Mouse (Mus musculus): ENCODE results near the gene Fam25c. TPM values are rescaled to one million over a fixed set of nuclear protein-coding genes. Genes with fewer than 3 reads are reported as not detected.

The Fam25c gene
- total RNA-seq, 4 experiments from 2014 or later, result 1.3 TPM; not detected in 3

Other genes with a start within 250 kb of the Fam25c start
- gene Npy4r, start 202.9 kb downstream of the Fam25c start, total RNA-seq (2022), result not detected
- 1 to 10 TPM; 2.9 to 3.5 (median 3.2) TPM for gene Gprin2, start 153.8 kb downstream of the Fam25c start, total RNA-seq (2022)
- gene Syt15, start 135.8 kb downstream of the Fam25c start, total RNA-seq (2022), result under 1 TPM; 0.33 to 0.80 (median 0.52) TPM
- gene Shld2, start 44.9 kb downstream of the Fam25c start, total RNA-seq (2022), result 10 to 100 TPM; 10.9 to 16.4 (median 12.1) TPM
- gene Glud1, start 44.7 kb downstream of the Fam25c start, total RNA-seq (2022), result 100 to 1,000 TPM; 281 to 334 (median 318) TPM
- 1 to 10 TPM; 5.4 to 7.2 (median 6.0) TPM for gene Sncg, start 19.4 kb upstream of the Fam25c start, total RNA-seq (2022)
- 1 to 10 TPM; 4.9 to 7.3 (median 5.8) TPM for gene Mmrn2, start 20.0 kb upstream of the Fam25c start, total RNA-seq (2022)
- gene Bmpr1a, start 147.9 kb upstream of the Fam25c start, total RNA-seq (2022), result 10 to 100 TPM; 35.7 to 41.7 (median 40.4) TPM
- not detected for gene 9230112D13Rik, start 167.4 kb upstream of the Fam25c start, total RNA-seq (2022)
- gene Ldb3, start 233.2 kb upstream of the Fam25c start, total RNA-seq (2022), result 1 to 10 TPM; 4.8 to 5.4 (median 5.2) TPM
- not detected for gene Opn4, start 244.7 kb upstream of the Fam25c start, total RNA-seq (2022)